Mouse (Mus musculus) cerebellum, adult (tissue): ENCODE data around the gene 2010300C02Rik.

Source experiments
- ATAC-seq: cut with Nextera tagmentation; 2 replicates; pipeline ENCODE4 v1.9.2; 2017; ENCODE audit warnings: mild to moderate bottlenecking, moderate library complexity, mixed read lengths; ENCODE audit not compliant: insufficient number of reproducible peaks, low FRiP score, low TSS enrichment

Gene 2010300C02Rik

GRCm38 (mm10) chr1:37711596-37712356 is 8.1 kb downstream of the 2010300C02Rik start:
- ATAC-seq = no peak

DNA sequence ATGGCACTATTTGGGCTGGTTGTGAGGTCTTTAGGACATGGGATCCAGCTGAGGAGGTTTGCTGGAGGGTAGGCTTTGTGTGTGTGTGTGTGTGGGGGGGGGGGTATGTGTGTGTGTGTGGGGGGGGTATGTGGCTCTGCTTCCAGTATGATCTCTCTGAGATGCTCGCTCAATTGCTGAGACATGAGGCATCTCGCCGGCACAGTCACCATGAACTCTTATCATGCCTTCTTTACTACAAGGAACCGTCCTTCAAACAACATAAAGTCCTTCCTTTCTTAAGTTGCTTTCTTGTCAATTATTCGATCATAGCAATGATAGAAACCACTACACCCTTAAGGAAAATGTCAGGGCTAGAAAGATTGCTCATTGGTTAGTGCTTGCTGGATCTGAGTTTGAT is 8.8 kb downstream of the 2010300C02Rik start:
- no peak for ATAC-seq

DNA sequence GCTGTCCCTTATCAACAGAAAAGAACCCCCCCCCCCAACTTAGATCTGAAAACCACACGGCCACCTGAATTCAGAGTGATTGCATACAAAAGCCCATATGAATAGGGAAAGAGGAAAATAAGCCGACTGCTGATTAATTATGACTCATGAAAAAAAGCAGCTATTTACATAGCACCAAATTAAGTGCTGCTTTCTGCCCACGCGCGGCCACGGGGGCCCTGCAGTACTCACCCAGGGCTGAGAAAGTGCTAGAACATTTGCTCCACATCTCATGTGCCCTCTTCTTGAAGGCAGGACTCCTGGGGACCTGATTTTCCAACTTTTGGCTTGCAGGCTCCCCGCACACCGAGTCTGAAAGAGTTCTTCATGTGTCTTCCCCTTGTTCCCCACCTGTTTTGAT is 10.1 kb downstream of the 2010300C02Rik start:
- ATAC-seq = no peak

GRCm38 (mm10) chr1:37708270-37708955 is 11.5 kb downstream of the 2010300C02Rik start:
- no peak for ATAC-seq

DNA sequence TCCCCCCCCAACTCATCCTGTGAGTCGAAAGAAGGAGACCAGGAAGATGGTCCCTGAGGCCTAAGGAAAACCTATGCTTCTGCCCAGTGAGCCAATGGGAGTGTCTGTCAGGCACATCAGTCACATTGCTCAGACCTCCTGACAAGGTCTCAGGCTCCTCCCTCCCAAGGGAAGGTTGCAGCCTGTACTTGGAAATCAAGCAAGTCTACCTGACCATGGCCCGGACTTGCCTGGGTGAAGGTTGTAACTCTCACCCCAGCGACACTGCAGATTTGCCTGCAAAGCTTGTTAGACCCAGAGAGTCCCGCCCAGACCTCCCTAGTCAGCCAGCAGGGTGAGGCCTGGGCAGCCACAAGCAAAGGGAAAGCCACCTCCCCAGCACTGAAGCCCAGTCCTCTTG is 17.6 kb downstream of the 2010300C02Rik start:
- ATAC-seq = no peak

- no peak for ATAC-seq
These were observed 20.9 kb downstream of the 2010300C02Rik start for GRCm38 (mm10) chr1:37698852-37699439.

DNA sequence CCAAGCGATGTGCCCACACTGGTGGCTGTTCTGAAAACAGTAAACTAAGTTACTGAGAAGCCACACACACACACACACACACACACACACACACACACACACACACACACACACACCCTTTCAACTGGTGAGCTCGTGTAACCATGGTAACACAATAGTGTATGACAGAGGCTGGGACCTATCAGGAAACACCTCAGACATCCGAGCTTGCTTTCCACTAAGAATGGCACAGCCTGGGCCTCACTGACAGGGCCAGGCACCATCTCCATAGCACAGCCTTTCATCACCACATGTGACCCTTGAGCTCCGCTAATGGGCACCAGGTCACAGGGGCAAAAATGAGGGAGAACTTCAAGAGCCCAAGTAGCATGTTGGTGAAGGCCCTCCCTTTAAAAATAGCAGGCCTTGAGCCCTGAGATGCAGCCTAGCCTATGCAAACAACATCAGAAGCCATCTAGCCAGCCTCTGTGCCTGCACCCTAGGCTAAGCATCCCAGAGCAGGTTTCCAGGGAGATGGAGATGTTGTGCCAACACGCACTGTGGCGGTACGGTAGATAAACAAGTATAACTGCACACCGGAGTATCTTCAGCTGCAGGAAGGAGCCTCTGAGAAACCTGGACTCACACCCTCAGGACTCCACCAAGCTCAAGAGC is 21.6 kb downstream of the 2010300C02Rik start:
- ATAC-seq = no peak

GRCm38 (mm10) chr1:37696918-37697317 is 23.0 kb downstream of the 2010300C02Rik start:
- no peak for ATAC-seq

DNA sequence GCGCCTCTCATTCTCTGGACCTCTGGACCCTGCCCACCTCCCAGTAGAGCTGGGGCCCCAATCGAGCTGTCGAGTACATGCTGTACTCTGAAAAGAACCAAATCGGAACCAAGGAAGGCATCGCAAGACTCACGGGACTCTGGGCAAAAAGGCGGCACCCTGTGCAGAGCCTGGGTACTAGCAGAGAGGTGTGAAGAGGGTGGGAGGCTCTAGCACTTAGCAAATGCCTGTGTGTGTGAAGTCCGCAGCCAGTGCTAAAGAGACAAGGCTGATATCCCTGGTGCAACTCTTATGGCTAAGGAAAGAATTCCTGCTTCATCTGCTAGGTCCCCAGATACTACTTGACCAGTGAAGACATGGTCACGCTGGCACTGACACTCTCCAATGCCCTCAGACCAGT is 24.2 kb downstream of the 2010300C02Rik start:
- ATAC-seq = no peak

GRCm38 (mm10) chr1:37694417-37694816 is 25.5 kb downstream of the 2010300C02Rik start:
- peak; percentile 72 for ATAC-seq

- ATAC-seq = no peak
These were observed 28.7 kb downstream of the 2010300C02Rik start for GRCm38 (mm10) chr1:37691179-37691578.

DNA sequence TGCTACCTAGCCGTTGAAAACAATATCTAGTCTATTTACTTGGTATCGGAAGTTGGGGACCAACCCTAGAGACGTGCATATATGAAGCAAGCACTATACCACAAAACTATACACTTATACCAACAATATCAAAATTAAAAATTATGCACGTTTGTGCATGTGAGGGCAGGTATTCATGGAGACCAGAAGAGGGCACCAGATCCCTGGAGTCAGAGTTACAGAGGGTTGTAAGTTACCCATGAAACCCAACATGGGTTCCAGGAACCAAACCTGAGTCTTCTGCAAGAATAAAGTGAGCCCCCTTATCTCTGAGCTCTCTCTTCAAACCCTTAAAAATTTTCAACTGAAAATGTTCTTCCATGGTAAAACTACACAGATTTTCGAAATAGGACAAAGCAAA is 29.2 kb downstream of the 2010300C02Rik start:
- no peak for ATAC-seq

DNA sequence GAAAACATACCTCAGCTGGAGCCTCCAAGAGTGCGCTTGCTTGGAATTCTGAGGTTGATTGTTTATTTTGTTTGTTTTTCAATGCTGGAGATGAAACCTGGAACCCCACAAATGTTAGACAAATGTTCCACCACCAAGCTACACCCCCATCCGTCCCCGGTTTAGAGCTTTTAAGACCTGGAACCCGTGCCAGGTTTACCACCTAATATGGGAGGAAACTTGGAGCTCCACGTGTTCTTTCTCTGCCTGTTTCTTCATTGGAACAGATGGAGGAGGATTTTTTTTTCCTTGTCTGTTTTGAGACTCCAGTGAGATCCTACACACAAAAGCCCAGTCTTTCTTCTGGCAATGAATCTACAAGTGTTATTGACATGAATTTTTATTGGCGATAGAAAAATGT is 30.2 kb downstream of the 2010300C02Rik start:
- ATAC-seq = no peak

- ATAC-seq = no peak
These were observed 31.5 kb downstream of the 2010300C02Rik start for GRCm38 (mm10) chr1:37688351-37688750.

DNA sequence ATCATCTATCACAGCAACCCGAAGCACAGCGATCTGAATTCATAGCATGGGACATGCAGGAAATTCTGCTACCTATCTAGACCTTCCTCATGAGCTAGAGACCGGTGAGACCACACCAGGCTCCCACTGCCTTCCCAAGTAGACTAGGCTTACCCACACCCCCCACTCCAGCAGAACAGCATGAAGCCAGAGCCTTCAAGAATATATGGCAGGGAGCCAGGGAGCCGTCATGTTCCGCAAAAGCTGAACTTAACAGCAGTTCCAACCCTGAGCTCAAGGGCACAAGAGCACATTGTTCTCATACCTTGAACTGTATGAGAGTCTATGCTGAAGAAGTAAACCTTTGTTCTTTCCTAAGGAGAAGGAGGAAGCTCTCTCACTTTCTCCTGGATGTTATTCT is 32.4 kb downstream of the 2010300C02Rik start:
- ATAC-seq = peak; percentile 27; the same call in 1 of the 2 replicates

GRCm38 (mm10) chr1:37686953-37687441 is 32.9 kb downstream of the 2010300C02Rik start:
- peak; percentile 49 for ATAC-seq

- ATAC-seq = peak; percentile 70
These were observed 41.4 kb downstream of the 2010300C02Rik start for GRCm38 (mm10) chr1:37678327-37679123.

GRCm38 (mm10) chr1:37676967-37677512 is 42.8 kb downstream of the 2010300C02Rik start:
- no peak for ATAC-seq

DNA sequence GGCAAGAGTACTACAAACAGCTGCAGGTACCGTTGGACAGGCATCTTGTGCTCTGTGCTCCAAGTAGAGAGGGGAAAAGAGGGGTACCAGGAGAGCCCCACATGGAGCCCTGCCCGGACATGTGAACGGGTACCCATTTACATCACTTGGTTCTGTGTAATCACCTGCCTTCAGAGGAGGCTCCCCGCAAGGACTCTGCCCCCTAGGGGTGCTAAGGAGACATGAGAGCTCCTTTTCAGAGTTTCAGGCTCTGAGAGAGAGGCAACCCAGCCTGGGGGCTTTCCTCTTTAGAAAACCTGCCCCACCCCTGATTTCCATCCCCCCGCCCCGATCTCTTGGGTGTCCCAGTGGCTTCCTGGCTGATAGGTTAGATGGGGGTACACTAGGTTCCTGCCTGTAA is 44.4 kb downstream of the 2010300C02Rik start:
- ATAC-seq = no peak

DNA sequence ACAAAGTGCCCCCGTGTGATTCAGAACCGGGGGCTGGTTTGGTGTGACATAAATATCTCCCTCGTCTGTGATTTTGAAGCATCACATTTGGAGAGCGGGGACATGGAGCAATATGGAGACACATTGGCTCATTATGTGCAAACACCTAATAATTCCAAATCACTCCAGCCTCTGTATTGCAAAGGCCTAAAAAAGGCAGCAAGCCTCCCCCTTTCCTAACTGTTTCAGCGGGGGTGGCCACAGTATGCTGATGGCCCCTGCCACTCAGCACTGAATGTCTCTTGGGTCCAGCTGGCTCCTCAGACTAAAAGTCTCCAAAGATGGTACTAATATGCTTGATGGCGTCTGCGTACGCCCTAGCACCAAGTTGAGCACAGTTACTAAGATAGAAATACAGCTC is 45.6 kb downstream of the 2010300C02Rik start:
- ATAC-seq = no peak
